10 mouse cellular contexts compared by ENCODE assay signal in the genomic region with DNA sequence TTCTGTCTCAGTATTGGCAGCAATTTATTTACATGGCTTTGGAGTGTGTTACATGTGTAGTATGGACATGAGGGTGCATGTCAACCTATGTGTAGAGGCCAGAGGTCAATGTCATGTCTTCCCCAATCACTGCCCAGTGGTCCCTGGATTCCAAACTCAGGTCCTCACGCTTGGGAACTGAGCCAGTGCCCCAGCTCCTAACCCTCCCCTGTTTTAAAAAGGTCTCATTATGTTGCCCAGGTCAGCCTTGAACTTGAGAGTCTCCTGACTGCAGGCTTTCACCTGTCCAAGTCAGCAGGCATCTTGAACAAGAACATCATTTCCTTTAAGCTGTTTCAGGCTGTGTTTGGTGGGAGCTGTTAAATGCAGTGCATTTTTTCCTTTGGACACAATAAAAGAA. TPM values are rescaled to one million over a fixed set of nuclear protein-coding genes. Genes with fewer than 3 reads are reported as not detected.
DNase-seq lines count a peak whose midpoint lies in the region; ATAC-seq and TF ChIP-seq lines count a peak whose summit lies in the region.
"Had no signal": no experiment of that assay in that cellular context is flagged by ENCODE, and none has a peak within 500 bp of the region (broad histone marks: within the 10 kb centered on the region; RNA-seq: fewer than 3 reads in every experiment).

No protein-coding gene starts in this region.

- H3K9me3 ChIP-seq in hindbrain, embryonic 12.5 days (replicated peaks), result no peaks in the 10 kb centered on the region
- no peaks in the 10 kb centered on the region for H3K9me3 ChIP-seq in hindbrain, embryonic 16.5 days (ENCODE audit: control insufficient read depth, low read length)
- H3K9me3 ChIP-seq in embryonic facial prominence, embryonic 14.5 days (ENCODE audit: control insufficient read depth, low read length), result no peaks in the 10 kb centered on the region
- H3K9me3 ChIP-seq in liver, postnatal 0 days (ENCODE audit: low read length), result no peaks in the 10 kb centered on the region

- no peak for TF ChIP-seq CTCF in liver, postnatal 0 days (IDR thresholded peaks at IDR 0.05; ENCODE audit: low read depth)

- H3K4me3 ChIP-seq in hindbrain, embryonic 12.5 days, result no peak overlapping the region
- no peak overlapping the region for H3K4me3 ChIP-seq in hindbrain, embryonic 16.5 days (ENCODE audit: low read length)
- H3K4me3 ChIP-seq in embryonic facial prominence, embryonic 14.5 days (ENCODE audit: low read depth, low read length), result peak overlapping the region; percentile 69; the same call in 1 of the 2 replicates
- no peak overlapping the region for H3K4me3 ChIP-seq in liver, postnatal 0 days (ENCODE audit: low read depth, low read length)

- H3K27ac ChIP-seq in hindbrain, embryonic 12.5 days, result no peak overlapping the region
- no peak overlapping the region for H3K27ac ChIP-seq in hindbrain, embryonic 16.5 days (ENCODE audit: low read depth, low read length)
- H3K27ac ChIP-seq in embryonic facial prominence, embryonic 14.5 days (replicated peaks; ENCODE audit: low read depth, low read length), result no peak overlapping the region
- H3K27ac ChIP-seq in liver, postnatal 0 days (ENCODE audit: low read depth), result no peak overlapping the region

- no peaks in the 10 kb centered on the region for H3K27me3 ChIP-seq in hindbrain, embryonic 12.5 days
- no peaks in the 10 kb centered on the region for H3K27me3 ChIP-seq in hindbrain, embryonic 16.5 days (replicated peaks; ENCODE audit: control insufficient read depth, insufficient read depth, low read length)
- H3K27me3 ChIP-seq in embryonic facial prominence, embryonic 14.5 days (replicated peaks; ENCODE audit: control insufficient read depth, insufficient read depth, low read length), result no peaks in the 10 kb centered on the region
- no peaks in the 10 kb centered on the region for H3K27me3 ChIP-seq in liver, postnatal 0 days (ENCODE audit: insufficient read depth, low read length)

- 68% methylated on average over 1 of the region's 1 CpGs for WGBS in hindbrain, embryonic 12.5 days
- WGBS in hindbrain, embryonic 16.5 days, result 80% methylated on average over 1 of the region's 1 CpGs
- WGBS in embryonic facial prominence, embryonic 14.5 days, result 88% methylated on average over 1 of the region's 1 CpGs
- WGBS in liver, postnatal 0 days (ENCODE audit: insufficient replicate concordance), result 81% methylated on average over 1 of the region's 1 CpGs

- peaks cover 18% of the 10 kb centered on the region for H3K4me1 ChIP-seq in hindbrain, embryonic 12.5 days
- H3K4me1 ChIP-seq in hindbrain, embryonic 16.5 days (ENCODE audit: control insufficient read depth, insufficient read depth, low read depth, low read length), result peaks cover 24% of the 10 kb centered on the region
- peaks cover 15% of the 10 kb centered on the region; the same call in 1 of the 2 replicates for H3K4me1 ChIP-seq in embryonic facial prominence, embryonic 14.5 days (ENCODE audit: control insufficient read depth, insufficient read depth, low read length)
- H3K4me1 ChIP-seq in liver, postnatal 0 days (ENCODE audit: insufficient read depth), result peaks cover 24% of the 10 kb centered on the region

- H3K36me3 ChIP-seq in hindbrain, embryonic 12.5 days, result no peaks in the 10 kb centered on the region
- no peaks in the 10 kb centered on the region for H3K36me3 ChIP-seq in hindbrain, embryonic 16.5 days (ENCODE audit: control insufficient read depth, insufficient read depth, low read length)
- 0 out of 2 replicates have a peak, but pooled peaks cover 3% of the 10 kb centered on the region for H3K36me3 ChIP-seq in embryonic facial prominence, embryonic 14.5 days (ENCODE audit: control insufficient read depth, insufficient read depth, low read length)
- no peaks in the 10 kb centered on the region for H3K36me3 ChIP-seq in liver, postnatal 0 days (replicated peaks; ENCODE audit: insufficient read depth, low read length)

- TF ChIP-seq EP300 in liver, postnatal 0 days (IDR thresholded peaks at IDR 0.05; ENCODE audit: low read depth), result no peak

- no peak for ATAC-seq in hindbrain, embryonic 12.5 days (ENCODE audit: low FRiP score)
- ATAC-seq in hindbrain, embryonic 16.5 days, result no peak; the same call in 1 of the 2 replicates
- no peak for ATAC-seq in embryonic facial prominence, embryonic 14.5 days (ENCODE audit: low read depth)
- no peak for ATAC-seq in liver, postnatal 0 days
- ATAC-seq in erythroid progenitor cell, adult 5-6 weeks (replicated peaks; ENCODE audit: low FRiP score, poor library complexity, severe bottlenecking), result no peak

- peak overlapping the region; percentile 68 for H3K4me2 ChIP-seq in hindbrain, embryonic 12.5 days (replicated peaks)
- no peak overlapping the region; the same call in 1 of the 2 replicates for H3K4me2 ChIP-seq in hindbrain, embryonic 16.5 days (ENCODE audit: low read length)
- peak overlapping the region; percentile 70 for H3K4me2 ChIP-seq in embryonic facial prominence, embryonic 14.5 days (ENCODE audit: low read depth, low read length)
- peak overlapping the region; percentile 80 for H3K4me2 ChIP-seq in liver, postnatal 0 days (ENCODE audit: low read depth, low read length)

- peak; percentile 34 for DNase-seq in cerebellum, adult 8-10 months
- DNase-seq in embryonic facial prominence, embryonic 14.5 days (ENCODE audit: low spot score), result no peak
- no peak for DNase-seq in liver, postnatal 0 days
- DNase-seq in embryo, embryonic 11 days, result no peak
- DNase-seq in gastrocnemius, adult 8-10 months (ENCODE audit: low spot score in 2 of 2), result no peak

- H3K9ac ChIP-seq in hindbrain, embryonic 12.5 days, result no peak overlapping the region
- no peak overlapping the region for H3K9ac ChIP-seq in hindbrain, embryonic 16.5 days (ENCODE audit: low read depth, low read length)
- no peak overlapping the region for H3K9ac ChIP-seq in embryonic facial prominence, embryonic 14.5 days (ENCODE audit: low read depth, low read length)
- H3K9ac ChIP-seq in liver, postnatal 0 days (replicated peaks), result no peak overlapping the region; the same call in 1 of the 2 replicates

RNA-seq across cellular contexts. Expression of a gene that starts 0.8 kb away (rescaled TPM):
- polyA plus RNA-seq in hindbrain, embryonic 12.5 days (2016; fragmentation: Nextera tagmentation; extraction: Ambion mirVana), result 62.9 and 69.2 TPM in 2 replicates
- 153 and 168 TPM in 2 replicates for polyA plus RNA-seq in hindbrain, embryonic 16.5 days (2015; fragmentation: Nextera tagmentation; extraction: Ambion mirVana)
- 47.3 and 50.3 TPM in 2 replicates for polyA plus RNA-seq in embryonic facial prominence, embryonic 14.5 days (2014; fragmentation: Nextera tagmentation; extraction: Ambion mirVana)
- 19.5 and 20.2 TPM in 2 replicates for polyA plus RNA-seq in liver, postnatal 0 days (2015; fragmentation: Nextera tagmentation; extraction: Ambion mirVana)
- total RNA-seq in erythroid progenitor cell, adult 5-6 weeks (2015; ENCODE audit: low replicate concordance), result 139 and 159 TPM in 2 replicates
- 175 and 177 TPM in 2 replicates for total RNA-seq in erythroid progenitor cell, adult 5-6 weeks (2017; ENCODE audit: low replicate concordance)
- total RNA-seq in gastrocnemius, adult 8-10 months (2022), result 100 to 1,000 TPM in 2 of 4 experiments, 10 to 100 TPM in 2; 99.4 to 117 (median 102) TPM

RNA-seq across cellular contexts. Expression of a gene that starts 0.9 kb away (rescaled TPM):
- polyA plus RNA-seq in hindbrain, embryonic 12.5 days (2016; fragmentation: Nextera tagmentation; extraction: Ambion mirVana), result not detected in 2 replicates
- 0.26 TPM in 1 of 2 replicates, not detected in the other for polyA plus RNA-seq in hindbrain, embryonic 16.5 days (2015; fragmentation: Nextera tagmentation; extraction: Ambion mirVana)
- polyA plus RNA-seq in embryonic facial prominence, embryonic 14.5 days (2014; fragmentation: Nextera tagmentation; extraction: Ambion mirVana), result not detected in 2 replicates
- not detected in 2 replicates for polyA plus RNA-seq in liver, postnatal 0 days (2015; fragmentation: Nextera tagmentation; extraction: Ambion mirVana)
- not detected in 2 replicates for total RNA-seq in erythroid progenitor cell, adult 5-6 weeks (2015; ENCODE audit: low replicate concordance)
- not detected in 2 replicates for total RNA-seq in erythroid progenitor cell, adult 5-6 weeks (2017; ENCODE audit: low replicate concordance)
- not detected for total RNA-seq in gastrocnemius, adult 8-10 months (2022)
- total RNA-seq: granulocyte monocyte progenitor cell, adult 5-6 weeks; left cerebral cortex, postnatal 10 days had no signal

RNA-seq across cellular contexts. Expression of a gene that starts 41.8 kb away (rescaled TPM):
- 11.6 and 13.3 TPM in 2 replicates for polyA plus RNA-seq in hindbrain, embryonic 12.5 days (2016; fragmentation: Nextera tagmentation; extraction: Ambion mirVana)
- 8.1 and 12.7 TPM in 2 replicates for polyA plus RNA-seq in hindbrain, embryonic 16.5 days (2015; fragmentation: Nextera tagmentation; extraction: Ambion mirVana)
- 46.9 and 47.6 TPM in 2 replicates for polyA plus RNA-seq in embryonic facial prominence, embryonic 14.5 days (2014; fragmentation: Nextera tagmentation; extraction: Ambion mirVana)
- polyA plus RNA-seq in liver, postnatal 0 days (2015; fragmentation: Nextera tagmentation; extraction: Ambion mirVana), result 0.40 and 0.47 TPM in 2 replicates
- total RNA-seq in erythroid progenitor cell, adult 5-6 weeks (2015; ENCODE audit: low replicate concordance), result not detected in 2 replicates
- total RNA-seq in erythroid progenitor cell, adult 5-6 weeks (2017; ENCODE audit: low replicate concordance), result 0.38 and 1.8 TPM in 2 replicates
- total RNA-seq in gastrocnemius, adult 8-10 months (2022), result under 1 TPM in 2 of 4 experiments, not detected in 2; 0.10 to 0.40 TPM
- total RNA-seq: granulocyte monocyte progenitor cell, adult 5-6 weeks had no signal

RNA-seq across cellular contexts. Expression of a gene that starts 49.4 kb away (rescaled TPM):
- not detected in 2 replicates for polyA plus RNA-seq in hindbrain, embryonic 12.5 days (2016; fragmentation: Nextera tagmentation; extraction: Ambion mirVana)
- not detected in 2 replicates for polyA plus RNA-seq in hindbrain, embryonic 16.5 days (2015; fragmentation: Nextera tagmentation; extraction: Ambion mirVana)
- polyA plus RNA-seq in embryonic facial prominence, embryonic 14.5 days (2014; fragmentation: Nextera tagmentation; extraction: Ambion mirVana), result not detected in 2 replicates
- polyA plus RNA-seq in liver, postnatal 0 days (2015; fragmentation: Nextera tagmentation; extraction: Ambion mirVana), result not detected in 2 replicates
- total RNA-seq in erythroid progenitor cell, adult 5-6 weeks (2015; ENCODE audit: low replicate concordance), result not detected in 2 replicates
- total RNA-seq in erythroid progenitor cell, adult 5-6 weeks (2017; ENCODE audit: low replicate concordance), result not detected in 2 replicates
- not detected for total RNA-seq in gastrocnemius, adult 8-10 months (2022)
- total RNA-seq: granulocyte monocyte progenitor cell, adult 5-6 weeks had no signal
